Mouse (Mus musculus) frontal cortex, postnatal 14 days (tissue): ENCODE data around the gene Mt1.
A peak's percentile ranks its signal among the peaks of the same experiment; 100 is the strongest.
"Not testable (repeated sequence)": the region's sequence is repeated elsewhere in the genome, so short reads cannot be mapped to it uniquely, and the experiment has no call there.

Source experiments
- DNase-seq, 2 experiments: peaks; one replicate each; pipeline ENCODE4 v3.0.0; 2022; ENCODE audit warnings: low spot score in 2 of 2

Gene Mt1

GRCm38 (mm10) chr8:94178857-94179712 is at the start of gene Mt1:
Gene Mt1, plus strand, starts transcription at chr8:94179082.
- DNase-seq, result peak; percentile 75 to 85

- DNase-seq, result no peak
Measured at GRCm38 (mm10) chr8:94129133-94129789, 49.6 kb upstream of the Mt1 start.

GRCm38 (mm10) chr8:94130126-94130525 is 48.8 kb upstream of the Mt1 start:
- DNase-seq, result no peak

- no peak for DNase-seq
Measured at GRCm38 (mm10) chr8:94132096-94132495, 46.8 kb upstream of the Mt1 start.

- DNase-seq, result not testable (repeated sequence)
Measured at GRCm38 (mm10) chr8:94134601-94135000, 44.3 kb upstream of the Mt1 start.

- DNase-seq, result no peak
Measured at GRCm38 (mm10) chr8:94135556-94135955, 43.3 kb upstream of the Mt1 start.

- no peak for DNase-seq
Measured at GRCm38 (mm10) chr8:94136192-94136591, 42.7 kb upstream of the Mt1 start.

- no peak for DNase-seq
Measured at GRCm38 (mm10) chr8:94136933-94137332, 41.9 kb upstream of the Mt1 start, which contains the start of gene Mt4. Gene Mt4, plus strand, starts transcription at chr8:94137197.

- no peak for DNase-seq
Measured at GRCm38 (mm10) chr8:94140266-94140795, 38.6 kb upstream of the Mt1 start.

GRCm38 (mm10) chr8:94148236-94148635 is 30.6 kb upstream of the Mt1 start:
- no peak for DNase-seq

GRCm38 (mm10) chr8:94150925-94151324 is 28.0 kb upstream of the Mt1 start:
- no peak for DNase-seq

GRCm38 (mm10) chr8:94152513-94153300 is 26.2 kb upstream of the Mt1 start, which contains the start of gene Mt3:
Gene Mt3, plus strand, starts transcription at chr8:94152607.
- DNase-seq, result peak; percentile 73 to 82

GRCm38 (mm10) chr8:94153451-94153850 is 25.4 kb upstream of the Mt1 start:
- DNase-seq, result peak in 1 of 2 experiments; percentile 19

GRCm38 (mm10) chr8:94154537-94154936 is 24.3 kb upstream of the Mt1 start:
- no peak for DNase-seq

GRCm38 (mm10) chr8:94156092-94156491 is 22.8 kb upstream of the Mt1 start:
- DNase-seq, result no peak

- DNase-seq, result not testable (repeated sequence)
Measured at GRCm38 (mm10) chr8:94165772-94166171, 13.1 kb upstream of the Mt1 start.

GRCm38 (mm10) chr8:94167244-94167643 is 11.6 kb upstream of the Mt1 start:
- peak; percentile 81 to 94 for DNase-seq

GRCm38 (mm10) chr8:94169547-94169946 is 9.3 kb upstream of the Mt1 start:
- no peak for DNase-seq

GRCm38 (mm10) chr8:94171321-94171755 is 7.5 kb upstream of the Mt1 start:
- DNase-seq, result no peak

- DNase-seq, result peak; percentile 48 to 68
Measured at GRCm38 (mm10) chr8:94172075-94172808, 6.6 kb upstream of the Mt1 start, which contains the start of gene Mt2. Gene Mt2, plus strand, starts transcription at chr8:94172664.
